Mouse (Mus musculus) neural tube, embryonic 15.5 days (tissue): ENCODE results near the gene Pfkfb3. TPM values are rescaled to one million over a fixed set of nuclear protein-coding genes. Genes with fewer than 3 reads are reported as not detected.
A peak's percentile ranks its signal among the peaks of the same experiment; 100 is the strongest.

ENCODE experiments used
- ATAC-seq: fragments of 200-750 bp; cut with Nextera tagmentation; 2 replicates; pipeline ENCODE4 v1.8.0; 2017; ENCODE audit warnings: mild to moderate bottlenecking, moderate TSS enrichment, moderate library complexity; ENCODE audit not compliant: low FRiP score
- H3K27ac ChIP-seq: fragments of 300-500 bp; sonication (generic); replicated peaks from 2 replicates; pipeline ENCODE4 v1.5.1; 2015; ENCODE audit warnings: mild to moderate bottlenecking, inconsistent platforms
- H3K27me3 ChIP-seq: fragments of 300-500 bp; sonication (generic); replicated peaks from 2 replicates; pipeline ENCODE4 v1.6.1; 2015; ENCODE audit warnings: inconsistent platforms
- H3K36me3 ChIP-seq: fragments of 300-500 bp; sonication (generic); 2 replicates; pipeline ENCODE4 v1.6.1; 2015; ENCODE audit warnings: inconsistent platforms
- H3K4me1 ChIP-seq: fragments of 300-500 bp; sonication (generic); 2 replicates; pipeline ENCODE4 v1.6.1; 2015; ENCODE audit warnings: inconsistent platforms
- H3K4me2 ChIP-seq: fragments of 300-500 bp; sonication (generic); 2 replicates; pipeline ENCODE4 v1.6.1; 2015; ENCODE audit warnings: inconsistent platforms, mild to moderate bottlenecking, moderate library complexity
- H3K4me3 ChIP-seq: fragments of 300-500 bp; sonication (generic); replicated peaks from 2 replicates; pipeline ENCODE4 v1.5.1; 2015; ENCODE audit warnings: mild to moderate bottlenecking, inconsistent platforms
- H3K9ac ChIP-seq: fragments of 300-500 bp; sonication (generic); replicated peaks from 2 replicates; pipeline ENCODE4 v1.6.1; 2015; ENCODE audit warnings: mild to moderate bottlenecking, inconsistent platforms
- H3K9me3 ChIP-seq: fragments of 300-500 bp; sonication (generic); replicated peaks from 2 replicates; pipeline ENCODE4 v1.6.1; 2016; ENCODE audit warnings: inconsistent platforms
- WGBS: fragments of 180-500 bp; shearing (Covaris S2); methylation state at CpG from one replicate; pipeline ENCODE4 v1.1.7; 2015; ENCODE audit warnings: mixed read lengths; 5-methylcytosine and 5-hydroxymethylcytosine counted together
- polyA plus RNA-seq: library from polyadenylated mRNA; unstranded; fragments of >200 nt; fragmentation: Nextera tagmentation; extraction: Ambion mirVana; gene quantifications from 2 replicates; pipeline ENCODE4 v1.2.1, GENCODE M21; 2015

The Pfkfb3 gene
- 26.5 and 29.8 TPM in 2 replicates for polyA plus RNA-seq

DNA sequence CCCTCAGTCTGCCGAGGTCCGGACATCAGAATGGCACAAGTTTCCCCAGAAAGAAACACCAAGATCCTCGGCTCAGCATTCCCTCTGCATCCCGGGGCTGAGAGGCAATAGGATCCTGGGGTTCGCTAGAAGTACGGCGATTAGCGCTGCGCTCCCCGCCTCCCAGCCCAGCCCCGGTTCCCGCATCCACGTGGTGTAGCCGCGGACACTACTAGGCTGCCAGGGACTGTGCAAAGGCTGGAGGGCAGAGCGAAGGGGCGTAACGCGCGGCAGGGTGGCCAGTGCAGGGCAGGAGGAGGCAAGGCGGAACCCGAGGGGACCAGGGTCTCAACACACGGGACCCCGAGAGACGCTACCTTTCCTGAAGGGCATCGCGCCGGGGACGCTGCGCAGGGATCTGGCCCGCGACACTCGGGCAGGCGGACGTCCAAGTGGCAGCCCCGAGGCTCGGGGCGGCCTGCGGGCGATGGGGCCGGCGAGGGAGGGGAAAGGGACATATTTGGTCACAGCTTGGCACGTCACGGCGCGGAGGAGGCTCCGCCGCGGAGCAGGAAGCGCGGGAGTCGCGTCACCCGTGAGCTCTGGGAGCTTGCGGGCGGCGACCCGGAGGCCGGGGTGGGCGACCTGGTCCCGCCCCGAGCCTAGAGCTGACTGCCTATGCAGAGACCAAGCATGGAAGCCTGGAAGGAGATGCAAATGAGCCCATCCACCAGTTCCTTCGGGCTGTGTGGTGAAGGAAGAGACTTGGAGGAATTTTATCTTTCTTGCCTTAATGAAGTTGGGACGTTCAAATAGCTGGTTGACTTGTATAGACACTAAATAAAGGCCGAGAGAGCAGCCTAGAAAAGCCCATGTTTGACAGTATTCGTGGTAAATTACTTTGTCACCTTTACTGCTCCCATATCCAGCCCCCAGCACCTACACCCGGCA, at the start of gene Pfkfb3:
Gene Pfkfb3 (minus strand): TSS at position 607 of the 930 bp plus-strand sequence.
- no peaks in the 10 kb centered on the region for H3K9me3 ChIP-seq
- H3K27me3 ChIP-seq = peaks cover 18% of the 10 kb centered on the region
- no peaks in the 10 kb centered on the region for H3K36me3 ChIP-seq
- peak within 1 kb of the TSS; percentile 57 for H3K4me3 ChIP-seq
- ATAC-seq = peak; percentile 89
- 1% methylated on average over 65 of the region's 67 CpGs for WGBS
- H3K27ac ChIP-seq = no peak within 1 kb of the TSS
- H3K4me2 ChIP-seq = peak within 1 kb of the TSS; percentile 94
- H3K4me1 ChIP-seq = peaks cover 19% of the 10 kb centered on the region
- H3K9ac ChIP-seq = peak within 1 kb of the TSS; percentile 54

DNA sequence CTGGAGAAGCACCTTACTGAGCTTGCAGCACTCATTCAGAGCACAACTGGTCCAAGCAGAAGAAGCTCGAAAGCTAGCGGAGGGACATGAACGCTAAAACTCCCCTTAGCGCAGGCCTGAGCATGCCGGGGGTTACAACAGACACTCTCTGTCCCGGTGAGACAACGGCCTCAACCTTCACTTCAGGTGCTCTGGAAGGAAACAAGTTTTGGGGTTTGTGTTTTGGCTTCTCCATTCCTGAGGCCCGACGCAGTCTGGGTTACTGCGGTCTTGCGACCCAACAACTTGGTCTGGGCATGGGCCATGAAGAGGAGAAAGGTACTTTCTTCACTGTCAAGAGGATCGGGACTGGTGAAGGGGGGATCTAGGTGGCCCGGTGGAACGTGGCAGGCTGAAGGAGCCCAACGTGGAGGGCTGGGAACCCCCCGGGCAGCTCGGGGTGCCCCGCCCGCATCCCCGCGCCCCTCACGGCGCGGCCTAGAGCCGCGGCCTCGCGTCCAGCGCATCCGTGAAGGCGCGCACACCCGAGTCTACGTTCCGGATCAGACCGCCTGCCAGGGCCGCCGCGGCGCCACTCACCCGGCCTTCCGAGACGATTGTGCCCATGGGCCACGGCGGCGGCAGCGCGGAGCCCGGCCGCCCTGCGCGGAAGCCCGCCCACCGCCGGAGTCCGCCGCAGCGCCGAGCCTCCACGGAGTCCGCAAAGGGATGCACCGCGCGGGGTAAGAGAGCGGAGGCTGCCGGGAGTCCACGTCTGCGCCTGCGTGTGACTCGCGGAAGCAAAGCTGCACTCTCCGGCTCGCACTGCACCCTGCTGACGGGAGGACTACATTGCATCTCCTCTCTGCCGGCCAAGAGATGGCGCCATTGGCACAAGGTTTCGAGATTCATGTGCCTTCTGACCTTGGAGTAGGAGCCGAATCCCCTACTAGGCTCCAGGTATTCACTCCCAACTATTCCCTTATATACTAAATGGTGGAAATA, 48.9 kb upstream of the Pfkfb3 start:
- Histone ChIP-seq H3K4me1 (peaks cover 22% of the 10 kb centered on the region), H3K4me2 (peak overlapping the region; percentile 91), H3K4me3 (peak overlapping the region; percentile 81), H3K9me3 (no peaks in the 10 kb centered on the region), H3K36me3 (peaks cover 28% of the 10 kb centered on the region), H3K27me3 (no peaks in the 10 kb centered on the region), H3K9ac (peak overlapping the region; percentile 94), H3K27ac (peak overlapping the region; percentile 77; the same call in 1 of the 2 replicates)
- peak; percentile 100 for ATAC-seq
- 1% methylated on average over 54 of the region's 78 CpGs for WGBS

DNA sequence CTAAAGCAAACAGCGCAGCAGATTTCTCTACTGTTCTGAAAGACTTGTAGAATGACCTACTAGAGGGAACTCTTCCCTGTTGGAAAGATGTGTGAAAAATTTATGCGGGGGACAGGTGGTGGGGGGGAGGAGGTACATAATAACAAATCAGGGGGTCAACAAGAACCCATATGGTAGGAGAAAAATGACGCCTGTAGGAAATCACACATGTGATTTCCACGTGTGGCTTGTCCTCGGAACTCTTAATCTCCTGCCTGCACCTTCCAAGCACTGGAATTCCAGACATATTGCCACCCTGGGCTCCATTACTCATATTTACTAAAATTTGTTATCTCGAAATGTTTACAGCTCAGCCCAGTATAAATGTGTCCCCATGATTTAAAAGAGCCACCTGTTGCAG, 47.9 kb upstream of the Pfkfb3 start:
- no peak for ATAC-seq
- H3K36me3 ChIP-seq = peaks cover 38% of the 10 kb centered on the region
- H3K4me3 ChIP-seq = peak overlapping the region; percentile 81
- H3K4me1 ChIP-seq = peaks cover 22% of the 10 kb centered on the region
- peak overlapping the region; percentile 94 for H3K9ac ChIP-seq
- H3K9me3 ChIP-seq = no peaks in the 10 kb centered on the region
- H3K27ac ChIP-seq = no peak overlapping the region
- H3K27me3 ChIP-seq = no peaks in the 10 kb centered on the region
- H3K4me2 ChIP-seq = peak overlapping the region; percentile 91
- WGBS = 84% methylated on average over 6 of the region's 6 CpGs

DNA sequence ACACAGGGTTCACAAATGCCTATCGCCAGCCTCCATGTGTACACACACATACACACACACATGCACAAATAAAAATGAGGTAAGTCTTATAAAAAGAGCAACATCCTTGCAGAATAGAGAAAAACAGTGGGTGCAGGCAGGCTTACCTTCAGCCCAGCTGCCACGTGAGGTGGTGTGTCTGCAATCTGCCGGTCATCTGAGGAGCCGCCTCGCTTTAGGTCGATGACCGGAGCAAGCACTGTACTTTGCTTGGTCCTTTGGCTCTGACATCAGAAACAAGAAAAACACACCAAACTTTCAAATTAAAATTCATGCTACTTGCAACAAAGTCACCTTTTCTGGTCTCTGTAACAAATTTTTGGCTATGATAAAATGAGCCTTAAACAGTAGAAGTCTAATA, 44.0 kb upstream of the Pfkfb3 start:
- Histone ChIP-seq H3K4me1 (peaks cover 19% of the 10 kb centered on the region), H3K9ac (no peak overlapping the region), H3K36me3 (peaks cover 68% of the 10 kb centered on the region), H3K27me3 (no peaks in the 10 kb centered on the region), H3K9me3 (no peaks in the 10 kb centered on the region), H3K4me2 (no peak overlapping the region), H3K4me3 (no peak overlapping the region), H3K27ac (no peak overlapping the region)
- ATAC-seq = no peak
- WGBS = 98% methylated on average over 7 of the region's 7 CpGs

DNA sequence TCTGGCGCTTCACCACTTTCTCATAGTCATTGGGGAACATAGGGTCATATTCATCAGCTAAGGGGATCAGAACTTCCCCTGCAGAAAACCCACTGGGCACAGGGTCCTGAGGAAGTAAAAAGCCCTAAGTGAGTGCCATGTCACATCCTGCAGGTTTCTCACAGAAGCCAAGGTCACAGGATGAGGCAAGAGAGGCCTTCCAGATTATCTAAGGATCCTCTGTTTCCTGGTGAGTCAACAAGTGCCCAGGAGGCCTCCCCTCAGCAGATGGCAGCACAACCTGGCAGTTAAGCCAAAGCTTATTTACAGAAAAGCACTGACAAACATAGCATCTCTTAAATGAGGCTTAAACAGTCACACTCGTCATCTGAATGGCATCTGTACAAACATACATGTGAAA, 42.8 kb upstream of the Pfkfb3 start:
- no peaks in the 10 kb centered on the region for H3K9me3 ChIP-seq
- H3K4me2 ChIP-seq = no peak overlapping the region
- ATAC-seq = no peak
- H3K27me3 ChIP-seq = no peaks in the 10 kb centered on the region
- WGBS = 86% methylated on average over 2 of the region's 2 CpGs
- H3K27ac ChIP-seq = no peak overlapping the region
- peaks cover 12% of the 10 kb centered on the region for H3K4me1 ChIP-seq
- H3K9ac ChIP-seq = no peak overlapping the region
- no peak overlapping the region for H3K4me3 ChIP-seq
- peaks cover 80% of the 10 kb centered on the region for H3K36me3 ChIP-seq

DNA sequence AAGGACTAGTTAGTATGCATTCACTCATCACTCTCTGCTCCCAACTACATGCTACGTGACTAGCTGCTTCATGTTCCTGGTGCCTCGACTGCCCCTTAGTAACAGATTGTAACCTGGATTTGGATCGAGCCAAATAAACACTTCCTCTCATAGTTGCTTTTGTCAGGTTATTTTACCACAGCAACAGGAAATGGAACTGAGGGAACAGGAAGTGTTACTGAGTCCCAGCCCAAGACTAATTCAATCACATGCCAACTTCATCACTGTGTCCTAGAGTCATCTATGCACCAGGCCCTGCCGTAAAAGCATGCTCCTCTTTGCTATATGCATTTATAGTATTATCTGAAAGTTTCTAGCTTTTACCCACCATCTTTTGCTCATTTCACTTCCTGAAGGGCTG, 34.1 kb upstream of the Pfkfb3 start:
- no peak overlapping the region for H3K4me2 ChIP-seq
- no peaks in the 10 kb centered on the region for H3K9me3 ChIP-seq
- H3K36me3 ChIP-seq = peaks cover 92% of the 10 kb centered on the region
- no peaks in the 10 kb centered on the region for H3K27me3 ChIP-seq
- no peak overlapping the region for H3K4me3 ChIP-seq
- H3K4me1 ChIP-seq = no peaks in the 10 kb centered on the region
- ATAC-seq = no peak
- H3K9ac ChIP-seq = no peak overlapping the region
- H3K27ac ChIP-seq = no peak overlapping the region
- 96% methylated on average over 4 of the region's 4 CpGs for WGBS

DNA sequence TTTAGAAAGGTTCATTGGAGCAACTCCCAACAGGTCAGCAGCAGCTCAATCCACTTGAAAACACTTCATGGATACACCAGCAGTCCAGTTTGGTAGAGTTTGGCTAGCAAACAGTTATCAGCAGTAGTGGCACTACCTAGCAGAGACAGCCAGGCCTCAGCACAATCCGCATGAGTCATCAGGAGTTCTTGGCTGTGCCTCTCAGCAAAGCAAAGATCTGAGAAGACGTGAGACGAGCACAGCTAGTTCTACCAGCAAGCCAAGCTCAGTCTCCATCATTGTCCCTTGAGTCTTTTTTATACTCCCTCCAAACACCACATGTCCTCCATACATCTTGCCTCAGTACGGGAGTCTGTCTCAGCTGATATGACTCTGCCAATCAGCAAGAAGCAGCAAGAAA, 25.5 kb upstream of the Pfkfb3 start:
- Histone ChIP-seq H3K4me2 (no peak overlapping the region), H3K4me3 (no peak overlapping the region), H3K4me1 (no peaks in the 10 kb centered on the region), H3K9me3 (no peaks in the 10 kb centered on the region), H3K9ac (no peak overlapping the region), H3K27me3 (no peaks in the 10 kb centered on the region), H3K36me3 (peaks cover 20% of the 10 kb centered on the region), H3K27ac (no peak overlapping the region)
- 95% methylated on average over 4 of the region's 4 CpGs for WGBS
- ATAC-seq = no peak

DNA sequence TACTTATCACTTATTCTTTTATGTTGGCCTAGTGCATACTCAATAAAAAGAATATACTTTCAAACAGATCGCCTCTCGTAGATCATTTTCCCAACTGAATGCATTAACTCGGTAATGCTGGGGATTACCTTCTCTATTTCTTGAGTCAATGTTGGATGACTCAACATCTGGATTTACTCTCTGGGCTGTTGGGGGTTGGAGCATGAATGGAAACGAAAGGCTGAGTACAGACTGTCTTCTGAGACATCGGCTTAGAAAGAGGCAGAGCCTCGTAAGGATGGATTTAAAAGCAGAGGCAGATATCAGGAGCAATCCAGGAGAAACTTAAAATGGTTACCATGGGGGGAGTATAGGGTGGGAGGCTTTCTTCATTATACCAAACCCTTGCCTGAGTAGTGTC, 24.3 kb upstream of the Pfkfb3 start:
- no peak overlapping the region for H3K9ac ChIP-seq
- WGBS = 93% methylated on average over 6 of the region's 6 CpGs
- no peaks in the 10 kb centered on the region for H3K4me1 ChIP-seq
- no peaks in the 10 kb centered on the region for H3K27me3 ChIP-seq
- no peaks in the 10 kb centered on the region for H3K9me3 ChIP-seq
- H3K36me3 ChIP-seq = peaks cover 11% of the 10 kb centered on the region
- no peak overlapping the region for H3K4me3 ChIP-seq
- ATAC-seq = no peak
- H3K4me2 ChIP-seq = no peak overlapping the region
- no peak overlapping the region for H3K27ac ChIP-seq

DNA sequence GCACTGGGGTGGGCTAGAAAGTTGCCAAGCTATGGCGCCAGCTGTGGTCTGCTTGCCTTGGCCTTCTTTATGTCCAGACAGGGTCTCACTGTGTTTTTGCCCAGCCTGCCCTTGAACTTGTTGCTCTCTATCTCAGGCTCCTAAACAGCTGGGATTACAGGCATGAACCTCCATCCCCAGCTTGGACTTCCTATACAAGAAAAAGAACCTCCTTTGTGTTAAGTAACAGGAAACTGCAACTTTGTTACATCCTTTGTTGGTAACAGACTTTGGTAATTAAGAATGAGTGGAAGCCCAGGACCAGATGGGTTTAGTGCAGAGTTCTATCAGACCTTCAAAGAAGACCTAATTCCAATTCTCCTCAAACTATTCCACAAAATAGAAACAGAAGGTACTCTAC, 19.8 kb upstream of the Pfkfb3 start:
- 96% methylated on average over 1 of the region's 1 CpGs for WGBS
- H3K9me3 ChIP-seq = no peaks in the 10 kb centered on the region
- H3K27ac ChIP-seq = no peak overlapping the region
- H3K4me3 ChIP-seq = no peak overlapping the region
- no peaks in the 10 kb centered on the region for H3K4me1 ChIP-seq
- H3K4me2 ChIP-seq = no peak overlapping the region
- H3K36me3 ChIP-seq = no peaks in the 10 kb centered on the region
- ATAC-seq = no peak
- H3K27me3 ChIP-seq = no peaks in the 10 kb centered on the region
- H3K9ac ChIP-seq = no peak overlapping the region

DNA sequence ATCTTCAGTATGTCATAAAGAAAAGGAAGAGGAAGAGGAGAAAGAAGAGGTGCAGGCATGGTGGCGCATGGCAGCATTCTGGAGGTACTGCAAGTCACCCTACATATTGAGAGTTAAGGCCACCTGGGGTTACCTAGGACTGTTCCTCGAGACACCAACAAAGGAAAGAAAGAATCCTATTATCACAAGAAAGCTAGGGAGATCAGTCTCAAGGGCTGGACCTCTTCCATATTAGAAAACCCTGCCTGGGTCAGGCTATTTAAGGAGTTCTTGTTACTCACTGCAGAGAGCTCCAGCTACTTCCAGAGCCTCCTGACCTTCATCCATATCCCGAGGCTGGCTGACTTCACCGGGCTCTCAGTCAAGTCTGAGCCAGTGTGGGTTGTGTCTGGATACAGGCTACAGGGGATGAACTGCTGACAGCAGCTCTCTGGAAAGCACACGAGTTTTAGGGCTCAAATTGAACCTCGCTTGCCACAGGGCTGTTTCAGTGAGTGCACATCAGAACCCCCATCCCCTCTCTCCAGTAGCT, 17.2 kb upstream of the Pfkfb3 start:
- H3K9ac ChIP-seq = no peak overlapping the region
- H3K4me1 ChIP-seq = no peaks in the 10 kb centered on the region
- no peaks in the 10 kb centered on the region for H3K27me3 ChIP-seq
- no peak overlapping the region for H3K27ac ChIP-seq
- no peak for ATAC-seq
- H3K9me3 ChIP-seq = no peaks in the 10 kb centered on the region
- no peak overlapping the region for H3K4me2 ChIP-seq
- H3K36me3 ChIP-seq = no peaks in the 10 kb centered on the region
- H3K4me3 ChIP-seq = no peak overlapping the region
- 51% methylated on average over 6 of the region's 6 CpGs for WGBS

DNA sequence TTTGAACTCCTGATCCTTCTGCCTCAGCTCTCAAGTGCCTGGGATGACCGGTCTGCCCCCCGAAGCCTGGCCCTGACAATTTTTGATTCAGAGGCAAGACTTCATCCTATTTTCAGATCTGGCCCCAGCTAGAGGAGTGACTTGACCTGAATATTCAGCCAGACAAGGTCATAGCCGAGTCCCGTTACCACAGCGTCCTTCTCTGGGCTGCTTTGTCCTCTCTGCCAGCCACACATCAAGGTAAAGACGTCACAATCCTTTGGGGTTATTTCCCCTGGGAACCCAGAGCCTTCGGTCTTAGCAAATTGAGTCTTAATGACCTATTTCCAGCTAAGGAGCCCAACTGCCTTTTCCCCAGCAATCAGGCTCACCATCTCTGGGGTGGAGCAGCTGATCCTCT, 14.6 kb upstream of the Pfkfb3 start:
- Histone ChIP-seq H3K27ac (no peak overlapping the region), H3K4me2 (no peak overlapping the region), H3K36me3 (no peaks in the 10 kb centered on the region), H3K4me3 (no peak overlapping the region), H3K27me3 (no peaks in the 10 kb centered on the region), H3K9me3 (no peaks in the 10 kb centered on the region), H3K9ac (no peak overlapping the region), H3K4me1 (no peaks in the 10 kb centered on the region)
- 84% methylated on average over 7 of the region's 7 CpGs for WGBS
- ATAC-seq = no peak
